Mouse (Mus musculus) duodenum, adult 2 months (tissue): ENCODE data around the gene Sf3b5. TPM values are rescaled to one million over a fixed set of nuclear protein-coding genes. Genes with fewer than 3 reads are reported as not detected.

Experiments used
- polyA plus RNA-seq: library from polyadenylated mRNA; depleted of rRNA; stranded (reverse); fragments of >200 nt; gene quantifications from 2 replicates; pipeline ENCODE4 v1.2.3, GENCODE M21; 2012; ENCODE audit warnings: low replicate concordance; rRNA removed

Gene Sf3b5
- polyA plus RNA-seq, result 47.9 and 51.1 TPM in 2 replicates

GRCm38 (mm10) chr10:13005043-13005442, at the start of gene Sf3b5:
TSS of gene Sf3b5 (plus strand) at chr10:13005343.

GRCm38 (mm10) chr10:12964151-12965075, 40.7 kb upstream of the Sf3b5 start, which contains the start of gene Stx11:
TSS of gene Stx11 (minus strand) at chr10:12964298.

Other genes with a start within 250 kb of the Sf3b5 start
- gene Utrn, start 136.0 kb upstream of the Sf3b5 start, polyA plus RNA-seq, result 8.9 and 12.3 TPM in 2 replicates
- gene Stx11, start 41.0 kb upstream of the Sf3b5 start, polyA plus RNA-seq, result 0.49 and 0.69 TPM in 2 replicates
- 1.4 and 5.2 TPM in 2 replicates for gene Plagl1, start 55.2 kb downstream of the Sf3b5 start, polyA plus RNA-seq
- gene Zc2hc1b, start 172.7 kb downstream of the Sf3b5 start, polyA plus RNA-seq, result not detected in 2 replicates
- 2.8 and 2.9 TPM in 2 replicates for gene Ltv1, start 187.8 kb downstream of the Sf3b5 start, polyA plus RNA-seq